Mouse (Mus musculus): ENCODE measurements at regions not wholly inside any gene's neighbourhood (a gene's known extent, or its start where the extent isn't known, plus 50 kb on each side); places are given as distances from the start of the nearest gene placed in this dataset.

DNA sequence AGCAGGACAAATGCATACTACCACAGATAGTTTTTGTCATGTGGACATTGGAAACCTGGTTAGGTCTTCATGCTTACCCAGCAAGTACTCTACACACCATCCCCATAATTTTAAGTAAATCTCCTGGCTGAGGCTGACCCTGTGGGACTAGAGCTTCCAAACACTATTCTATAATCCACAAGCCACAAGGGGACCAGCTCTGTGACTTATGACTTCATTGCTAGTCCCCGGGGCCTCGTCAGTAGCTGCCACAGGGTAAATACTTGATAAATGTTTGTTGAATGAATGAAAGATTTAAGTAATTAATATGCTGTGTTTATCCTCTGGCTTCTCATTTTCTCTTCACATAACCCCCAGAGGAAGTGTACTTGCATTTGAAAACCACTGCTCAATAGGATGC is 423.0 kb downstream of the Cbln4 start:
- TF ChIP-seq CTCF (IDR thresholded peaks at IDR 0.05; ENCODE audit: insufficient read depth, low read length) (no peak), POLR2A (IDR thresholded peaks at IDR 0.05; ENCODE audit: borderline replicate concordance, extremely low read depth, low read depth, low read length) (no peak)

Measured in lung, adult 2 months (tissue).